ENCODE assay signal across 17 mouse cellular contexts in genomic region chr17:73175720-73176119, GRCm38 (mm10).
"Had no signal": no experiment of that assay in that cellular context is flagged by ENCODE, and none has a peak within 500 bp of the region (broad histone marks: within the 10 kb centered on the region; RNA-seq: fewer than 3 reads in every experiment).

No protein-coding gene starts in this region.

- H3K4me1 ChIP-seq: midbrain, embryonic 13.5 days; midbrain, embryonic 15.5 days had no signal

- DNase-seq: liver, postnatal 0 days; lung, adult 2 months; lung, postnatal 14 days; lung, postnatal 36 days; right cerebral cortex, postnatal 14 days; thymus, adult 2 months; thymus, postnatal 25 days; thymus, postnatal 4 days had no signal

- H3K27ac ChIP-seq: macrophage; midbrain, embryonic 13.5 days; midbrain, embryonic 15.5 days; neural tube, embryonic 12.5 days; stomach, embryonic 15.5 days; stomach, postnatal 0 days had no signal

- H3K4me3 ChIP-seq: lung, embryonic 15.5 days; megakaryocyte, embryonic 14.5 days; midbrain, embryonic 13.5 days; midbrain, embryonic 15.5 days; neural tube, embryonic 12.5 days; stomach, embryonic 15.5 days had no signal

- H3K36me3 ChIP-seq: lung, embryonic 15.5 days; midbrain, embryonic 15.5 days; neural tube, embryonic 12.5 days; stomach, embryonic 15.5 days had no signal

- H3K27me3 ChIP-seq: lung, embryonic 15.5 days; megakaryocyte, embryonic 14.5 days; midbrain, embryonic 13.5 days; midbrain, embryonic 15.5 days; neural tube, embryonic 12.5 days; stomach, embryonic 15.5 days had no signal

- H3K9me3 ChIP-seq: lung, embryonic 15.5 days; megakaryocyte, embryonic 14.5 days; midbrain, embryonic 13.5 days; midbrain, embryonic 15.5 days; neural tube, embryonic 12.5 days; stomach, embryonic 15.5 days had no signal

- ATAC-seq: liver, postnatal 0 days; lung, postnatal 0 days; midbrain, embryonic 13.5 days; midbrain, embryonic 15.5 days had no signal
